Mouse (Mus musculus): ENCODE measurements around the gene Nipal4. TPM values are rescaled to one million over a fixed set of nuclear protein-coding genes. Genes with fewer than 3 reads are reported as not detected.
A peak's percentile ranks its signal among the peaks of the same experiment; 100 is the strongest.
"Not testable (repeated sequence)": the region's sequence is repeated elsewhere in the genome, so short reads cannot be mapped to it uniquely, and the experiment has no call there.

Gene Nipal4
- under 1 TPM; 0.55 to 0.89 TPM for total RNA-seq (2021)

DNA sequence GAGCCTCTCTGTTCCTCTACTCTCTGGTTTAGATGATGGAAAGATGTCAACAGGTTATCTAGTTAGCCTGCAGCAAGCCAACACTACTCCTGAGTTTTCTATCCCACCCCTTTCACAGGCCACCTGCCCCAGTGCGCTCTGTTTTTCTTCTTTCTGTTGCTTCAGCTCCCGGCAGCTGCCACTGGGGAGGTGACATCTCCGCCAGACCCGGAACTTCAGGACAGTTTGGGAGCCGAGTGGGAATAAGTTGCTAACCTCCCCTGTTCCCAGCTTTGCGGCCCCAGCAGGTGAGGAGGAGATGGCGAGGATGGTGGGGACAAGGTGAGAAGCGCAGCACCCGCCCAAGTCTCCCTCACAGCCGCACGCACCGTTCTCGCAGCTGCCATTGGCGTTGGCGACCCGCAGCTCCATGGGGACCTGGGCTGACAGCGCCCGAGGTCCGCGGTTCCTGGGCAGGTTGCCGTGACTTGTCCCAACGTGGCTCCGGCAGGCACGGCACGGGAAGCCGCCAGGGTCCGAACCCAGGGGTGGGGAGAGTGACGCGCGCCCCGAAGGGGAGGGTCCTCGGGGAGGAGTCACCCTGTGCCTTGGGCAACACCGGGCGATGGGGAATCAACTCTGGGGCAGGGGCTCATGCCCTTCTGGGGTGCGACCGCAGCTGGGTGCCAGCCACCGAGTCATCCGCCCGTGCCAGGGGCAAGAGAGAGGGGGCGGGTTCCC lies at the start of gene Nipal4:
Nipal4 (minus strand) TSS at position 643 of the 720 bp plus-strand sequence.
- no peak for DNase-seq
- intact Hi-C loops (cut with DNase I), result no loop called here

DNA sequence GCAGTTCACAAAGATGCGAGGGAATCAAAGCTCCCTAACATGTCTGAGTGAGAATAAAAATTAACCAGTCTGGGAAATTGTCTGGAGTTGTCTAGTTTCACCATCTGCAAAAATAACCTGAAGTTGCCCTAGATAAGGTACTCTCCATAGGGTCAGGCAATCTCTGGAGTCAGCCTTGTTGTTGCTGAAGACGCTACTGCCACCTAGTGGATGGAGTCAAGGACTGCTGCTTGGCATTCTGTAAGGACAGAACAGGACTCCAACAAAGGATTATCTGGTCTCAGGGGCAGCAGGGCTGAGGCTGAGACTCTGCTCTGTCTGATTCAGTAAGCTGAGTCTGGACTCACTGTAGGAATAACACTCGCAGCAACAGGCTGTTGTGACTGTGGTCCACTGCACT lies 49.0 kb upstream of the Nipal4 start:
- intact Hi-C loops (cut with DNase I), result loop anchor here (1.0 to 5.0 kb wide), 4 partner anchors 87 to 199 kb away; no protein-coding TSS in a partner anchor
- DNase-seq, result peak; percentile 81 to 84

DNA sequence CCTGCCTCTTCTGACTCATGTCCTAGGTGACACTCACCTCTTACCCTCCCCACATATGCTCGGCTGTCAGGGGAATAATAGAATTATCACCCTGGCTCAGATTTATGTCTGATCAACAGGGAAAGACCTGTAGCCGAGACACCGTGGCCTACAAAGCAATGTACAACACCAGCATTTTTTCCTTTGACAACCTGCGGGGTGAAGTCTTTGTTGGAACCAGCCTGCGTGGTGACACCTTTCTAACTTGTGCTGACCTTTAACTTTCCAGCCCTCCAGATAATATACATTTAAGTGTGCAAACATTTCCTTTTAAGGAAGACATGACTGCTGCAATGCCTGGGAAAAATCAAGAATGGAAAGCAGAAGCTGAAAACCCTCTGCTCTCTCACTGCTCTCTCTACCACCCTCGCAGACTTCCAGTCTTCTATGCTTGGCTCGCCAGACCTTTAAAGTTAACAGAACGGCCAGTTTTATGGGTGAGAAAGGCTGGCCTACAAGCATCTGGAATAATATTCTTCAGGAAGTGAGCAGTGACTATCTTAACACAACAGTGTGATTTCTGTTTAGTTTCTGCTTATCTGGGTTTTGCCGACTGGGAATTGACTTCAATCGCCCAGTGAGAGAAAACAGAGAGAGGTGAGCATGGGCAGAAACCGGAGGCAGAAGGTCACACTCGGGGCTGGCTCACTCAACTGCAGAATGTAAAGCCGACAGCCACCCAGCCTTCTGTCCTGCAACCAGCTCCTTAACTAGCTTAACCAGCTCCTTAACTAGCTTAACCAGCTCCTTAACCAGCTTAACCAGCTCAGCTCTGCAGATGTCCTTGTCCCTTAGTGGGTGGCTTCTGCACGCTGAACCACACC lies 48.3 kb upstream of the Nipal4 start:
- intact Hi-C loops (cut with DNase I), result loop anchor here (1.0 to 5.0 kb wide), 5 partner anchors 86 to 198 kb away; no protein-coding TSS in a partner anchor
- peak; percentile 8 to 30 for DNase-seq

DNA sequence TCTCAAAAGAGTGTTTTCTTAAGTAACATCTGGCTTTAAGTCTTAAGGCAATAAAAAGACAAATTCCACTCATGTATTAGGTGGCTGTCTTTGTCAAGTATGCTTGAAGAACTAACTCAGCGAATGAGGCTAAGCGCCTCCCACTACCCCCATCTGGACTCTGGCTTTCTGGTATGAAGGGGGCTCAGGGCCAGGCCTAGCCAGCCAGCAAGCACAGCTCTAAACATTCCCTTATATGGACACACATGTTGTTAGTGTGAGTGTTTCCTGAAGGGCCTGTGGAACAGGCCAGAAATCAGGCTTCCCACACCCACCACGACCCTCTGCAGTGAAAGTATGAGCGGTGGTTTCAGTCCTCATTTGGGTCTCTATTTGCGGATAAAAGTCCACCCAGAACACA lies 47.5 kb upstream of the Nipal4 start:
- DNase-seq, result peak; percentile 46 to 55
- intact Hi-C loops (cut with DNase I), result loop anchor here (1.0 to 2.0 kb wide), 3 partner anchors 85 to 197 kb away; no protein-coding TSS in a partner anchor

DNA sequence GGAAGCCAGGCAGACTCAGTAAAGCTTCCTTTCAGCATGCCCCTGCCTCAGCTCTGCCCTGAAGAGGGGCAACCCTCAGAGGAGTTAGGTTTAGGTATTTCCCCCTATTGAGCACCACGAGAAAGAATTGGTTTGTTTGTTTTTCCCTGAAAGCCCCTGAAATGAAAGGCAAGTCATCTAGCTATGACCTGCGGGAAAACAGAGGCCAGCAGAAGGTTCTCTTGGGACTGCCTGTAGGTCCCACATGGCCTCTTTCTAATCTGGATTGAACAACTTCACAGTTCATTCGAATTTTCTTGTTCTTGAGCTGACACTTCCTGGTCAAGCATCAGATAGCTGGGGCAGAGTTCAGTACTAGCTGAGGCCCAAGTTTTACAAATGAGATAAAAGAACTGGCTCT lies 45.5 kb upstream of the Nipal4 start:
- no peak for DNase-seq
- intact Hi-C loops (cut with DNase I), result no loop called here

DNA sequence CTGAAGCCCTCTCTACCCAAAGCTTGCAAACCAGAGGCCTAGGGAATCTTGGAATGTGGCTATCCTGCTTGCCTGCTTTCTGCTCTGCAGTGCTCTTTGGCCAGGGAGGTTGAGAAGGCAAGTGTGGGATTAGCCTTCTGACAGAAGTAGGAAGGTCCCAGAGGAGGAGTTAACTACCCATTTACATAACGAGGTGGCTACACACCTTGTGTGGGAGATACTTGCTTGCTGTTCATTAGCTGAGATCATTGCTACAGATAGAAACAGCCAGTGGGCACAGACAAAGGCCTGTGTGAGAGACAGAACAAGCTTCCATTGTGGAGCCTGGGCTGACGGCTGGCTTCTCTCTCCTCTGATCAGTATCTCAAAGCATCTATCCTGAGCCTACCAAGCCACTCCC lies 43.6 kb upstream of the Nipal4 start:
- intact Hi-C loops (cut with DNase I), result loop anchor here (1.0 kb wide), 1 partner anchor 42 kb away; no protein-coding TSS in a partner anchor
- DNase-seq, result no peak

DNA sequence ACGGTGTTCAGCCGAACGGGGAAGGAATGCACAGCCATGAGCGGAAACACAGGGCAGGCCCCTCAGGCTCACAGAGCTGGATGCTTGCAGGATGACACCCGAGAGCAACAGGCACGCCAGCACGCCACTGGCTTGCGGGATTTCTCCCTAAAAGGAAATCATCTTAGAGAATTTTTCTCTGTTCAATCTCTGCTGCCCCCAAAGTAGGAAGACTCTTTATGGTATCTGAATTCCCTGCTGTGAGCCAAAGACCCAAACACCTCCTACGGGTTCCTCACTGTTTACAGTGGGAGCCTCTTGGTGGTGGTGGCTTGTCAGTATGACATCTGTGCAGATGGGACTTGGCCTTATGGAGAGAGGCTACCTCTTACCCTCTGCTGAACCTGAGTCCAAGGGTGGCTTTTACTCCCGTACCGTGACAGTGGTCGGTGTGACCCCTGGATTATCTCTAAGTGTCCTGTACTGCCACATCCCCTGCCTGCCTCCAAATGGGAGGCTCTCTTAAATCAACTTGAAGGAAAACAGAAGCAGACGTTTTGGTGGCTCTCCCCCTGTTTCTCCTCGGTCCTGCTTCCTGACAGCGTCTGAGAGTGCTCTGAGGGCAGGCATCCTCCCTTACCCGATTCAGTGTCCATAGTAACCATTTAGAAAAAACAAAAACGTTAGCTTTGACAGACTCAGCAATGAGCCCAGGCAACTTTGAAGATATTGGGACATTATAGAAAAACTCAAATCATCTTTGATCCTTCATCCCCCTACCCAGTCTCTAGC lies 39.5 kb upstream of the Nipal4 start:
- intact Hi-C loops (cut with DNase I), result no loop called here
- peak in 1 of 2 experiments; percentile 12 for DNase-seq

DNA sequence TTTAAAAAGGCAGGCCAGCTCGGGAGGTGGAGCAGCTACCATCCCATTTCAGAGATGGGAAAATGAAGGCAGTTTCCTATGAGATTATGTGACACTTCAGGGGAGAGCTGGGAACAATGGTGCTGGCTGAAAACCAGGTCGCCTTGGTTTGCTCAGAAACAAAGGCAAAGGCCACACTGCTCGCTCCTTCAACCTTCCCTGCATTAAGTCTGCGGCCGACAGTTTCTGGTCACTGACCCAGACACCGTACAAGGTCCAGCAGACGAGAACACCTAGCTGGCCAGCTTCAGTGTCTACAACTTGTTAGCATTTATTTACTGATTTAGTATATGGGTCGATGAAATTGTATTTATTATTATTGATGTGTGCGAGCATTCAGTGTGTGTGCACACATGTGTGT lies 38.5 kb upstream of the Nipal4 start:
- no peak for DNase-seq
- intact Hi-C loops (cut with DNase I), result no loop called here

DNA sequence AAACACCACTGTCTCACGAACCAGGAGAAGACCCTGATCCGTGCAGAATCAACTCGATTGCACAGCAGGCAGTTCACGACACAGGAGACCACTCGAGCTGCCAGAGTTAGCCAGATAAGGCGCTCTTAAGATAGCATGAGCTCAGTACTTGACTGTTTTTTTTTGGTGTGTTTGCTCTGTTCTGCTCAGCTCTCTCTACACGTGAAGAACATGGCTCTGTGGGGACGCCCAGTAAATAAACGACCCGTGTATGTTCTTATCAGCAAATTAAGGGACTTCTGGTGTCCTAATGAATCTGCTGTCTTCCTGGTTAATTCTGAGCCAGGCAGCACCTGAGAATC lies 36.2 kb upstream of the Nipal4 start:
- no peak for DNase-seq
- intact Hi-C loops (cut with DNase I), result no loop called here

DNA sequence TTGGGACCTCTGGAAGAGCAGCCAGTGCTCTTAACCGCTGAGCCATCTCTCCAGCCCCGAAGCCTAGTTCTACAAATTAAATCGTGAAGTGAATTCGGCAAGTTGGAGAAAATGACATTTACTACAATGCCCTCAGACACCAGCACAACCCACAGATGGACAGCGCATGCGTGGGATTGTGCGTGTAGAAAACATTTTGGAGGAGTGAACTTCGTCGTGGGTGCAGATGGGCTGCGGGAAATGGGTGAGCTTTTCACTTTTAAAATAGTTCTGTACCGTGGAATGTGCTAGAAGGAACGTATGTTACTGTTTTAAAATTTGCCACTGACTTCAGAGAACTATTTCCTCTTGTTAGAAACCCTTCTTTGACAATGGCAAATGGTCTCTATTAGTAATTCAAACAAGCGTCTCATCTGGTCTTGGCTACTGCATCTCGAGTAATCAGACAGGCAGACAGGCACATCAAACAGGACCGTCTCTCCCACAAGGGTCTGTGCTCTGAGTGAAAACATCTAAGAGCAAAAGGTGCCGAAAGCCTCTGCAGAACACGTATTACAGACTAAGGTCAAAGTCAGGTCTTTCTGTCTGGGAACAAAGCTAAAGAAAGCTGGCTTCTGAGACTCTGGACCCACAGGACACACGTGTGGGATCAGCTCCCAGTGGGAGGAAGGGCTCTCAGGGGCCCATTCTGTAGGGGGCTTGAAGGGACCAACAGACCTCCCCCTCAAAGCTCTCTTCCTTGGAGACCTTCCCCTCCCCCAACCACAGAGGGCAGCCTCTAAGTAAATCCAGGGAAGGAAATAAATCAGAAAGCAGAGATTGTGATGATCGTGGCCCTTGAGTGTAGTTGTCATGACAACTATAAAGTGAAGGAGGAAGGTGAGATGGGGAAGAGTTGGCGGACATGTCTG lies 35.6 kb upstream of the Nipal4 start:
- intact Hi-C loops (cut with DNase I), result no loop called here
- DNase-seq, result no peak

DNA sequence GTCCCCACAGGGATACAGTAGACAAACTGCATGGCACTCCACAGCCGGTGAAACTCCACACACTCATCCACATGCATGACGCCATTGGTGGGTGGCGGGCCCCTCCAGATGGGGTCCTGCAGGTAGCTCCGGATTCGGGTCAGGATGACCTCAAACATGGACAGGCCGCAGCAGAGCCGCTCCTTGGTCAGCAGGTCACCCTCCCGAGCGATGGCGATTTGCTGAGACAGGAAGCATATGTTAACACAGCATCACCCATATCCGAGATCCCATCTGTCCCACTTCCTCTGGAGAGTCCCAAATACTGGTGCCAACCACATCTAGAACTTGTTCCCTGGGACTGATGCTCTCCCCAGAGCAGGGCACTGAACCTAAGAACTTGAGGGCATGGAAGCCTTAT lies 34.4 kb upstream of the Nipal4 start:
- DNase-seq, result no peak
- intact Hi-C loops (cut with DNase I), result no loop called here

DNA sequence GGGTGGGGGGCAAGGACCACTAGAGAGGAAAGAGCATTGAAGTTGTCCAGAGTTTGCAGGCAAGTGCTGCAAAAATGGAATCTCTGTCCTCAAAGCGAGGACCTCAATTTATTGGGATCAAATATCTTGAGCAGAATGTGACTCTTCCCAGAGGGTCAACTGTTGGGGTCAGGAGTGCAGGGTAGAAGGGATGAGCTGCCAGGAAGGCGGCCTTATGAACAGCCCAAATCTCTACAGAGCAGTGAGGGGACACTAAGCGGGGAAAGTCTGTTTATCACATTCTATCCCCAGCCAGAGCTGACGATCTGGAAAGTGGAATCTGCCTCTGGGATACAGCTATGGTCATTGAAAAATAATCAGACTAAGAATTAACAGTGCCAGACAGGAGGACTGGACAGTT lies 27.9 kb upstream of the Nipal4 start:
- DNase-seq, result no peak
- intact Hi-C loops (cut with DNase I), result no loop called here

DNA sequence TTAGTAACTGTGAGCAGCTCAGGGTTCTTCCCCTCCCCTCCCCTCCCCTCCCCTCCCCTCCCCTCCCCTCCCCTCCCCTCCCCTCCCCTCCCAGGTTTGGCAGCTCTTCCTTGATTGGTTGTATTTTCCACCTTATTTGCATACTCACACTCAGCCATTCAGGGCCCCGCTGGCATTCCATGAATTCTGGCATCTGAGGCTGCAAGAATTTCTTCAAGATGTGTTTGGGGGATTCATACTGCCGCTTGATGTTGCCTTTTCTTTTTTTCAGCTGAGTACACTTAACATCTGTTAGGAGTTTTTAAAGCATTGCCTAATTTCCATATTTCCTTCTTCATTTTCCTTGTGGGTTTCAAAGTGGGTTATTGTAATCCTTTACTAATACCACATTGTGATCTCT lies 22.0 kb upstream of the Nipal4 start:
- intact Hi-C loops (cut with DNase I), result no loop called here
- DNase-seq, result no peak

DNA sequence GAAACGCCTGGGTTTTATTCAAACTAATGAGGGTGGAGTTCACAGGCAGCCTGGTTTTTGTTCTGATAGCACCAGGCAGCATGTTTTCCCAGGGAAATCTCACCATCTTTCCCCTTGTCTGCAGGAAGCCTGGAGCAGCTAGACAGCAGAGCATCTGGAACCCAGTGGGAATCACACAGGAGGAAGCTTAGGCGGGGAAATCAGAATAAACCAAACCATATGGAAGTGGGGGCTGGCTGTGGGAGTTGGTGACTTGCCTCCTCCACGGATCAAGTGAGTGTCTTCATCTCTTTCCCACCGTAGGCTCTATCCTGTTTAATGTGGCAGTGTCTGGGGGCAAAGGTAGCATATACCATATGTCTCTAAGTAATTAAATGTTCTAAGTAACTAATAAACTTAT lies 19.2 kb upstream of the Nipal4 start:
- intact Hi-C loops (cut with DNase I), result no loop called here
- DNase-seq, result peak in 1 of 2 experiments; percentile 13

DNA sequence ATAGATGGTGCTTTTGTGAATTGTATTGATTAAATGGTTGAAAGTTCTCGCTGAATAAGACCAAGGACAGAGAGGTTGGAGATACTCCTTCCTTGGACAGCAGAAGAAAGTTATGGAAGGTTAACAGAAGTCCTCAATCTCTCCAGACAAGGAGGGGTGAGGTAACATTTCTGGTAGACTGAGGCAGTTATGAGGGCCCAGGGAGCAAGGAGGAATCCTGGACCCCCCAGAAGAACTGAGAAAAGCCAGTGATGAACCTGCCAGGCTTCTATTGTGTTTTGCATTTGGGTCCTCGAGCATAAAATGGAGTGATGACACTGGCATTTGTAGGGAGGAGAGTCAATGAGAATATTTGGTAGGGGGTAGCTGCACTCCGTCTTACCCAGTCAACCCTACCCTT lies 18.6 kb upstream of the Nipal4 start:
- intact Hi-C loops (cut with DNase I), result no loop called here
- no peak for DNase-seq

DNA sequence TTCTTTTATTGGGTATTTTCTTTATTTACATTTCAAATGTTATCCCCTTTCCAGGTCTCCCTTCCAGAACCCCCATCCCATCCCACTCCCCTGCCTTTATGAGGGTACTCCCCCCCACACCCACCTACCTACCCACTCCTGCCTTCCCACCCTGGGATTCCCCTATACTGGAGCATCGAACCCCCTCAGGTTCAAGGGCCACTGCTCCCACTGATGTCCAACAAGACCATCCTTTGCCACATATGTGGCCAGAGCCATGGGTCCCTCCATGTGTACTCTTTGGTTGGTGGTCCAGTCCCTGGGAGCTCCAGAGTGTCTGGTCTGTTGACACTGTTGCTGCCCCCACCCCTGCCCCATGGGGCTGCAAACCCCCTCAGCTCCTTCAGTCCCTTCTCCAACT lies 15.7 kb upstream of the Nipal4 start:
- DNase-seq; intact Hi-C loops (cut with DNase I): not testable (repeated sequence)

DNA sequence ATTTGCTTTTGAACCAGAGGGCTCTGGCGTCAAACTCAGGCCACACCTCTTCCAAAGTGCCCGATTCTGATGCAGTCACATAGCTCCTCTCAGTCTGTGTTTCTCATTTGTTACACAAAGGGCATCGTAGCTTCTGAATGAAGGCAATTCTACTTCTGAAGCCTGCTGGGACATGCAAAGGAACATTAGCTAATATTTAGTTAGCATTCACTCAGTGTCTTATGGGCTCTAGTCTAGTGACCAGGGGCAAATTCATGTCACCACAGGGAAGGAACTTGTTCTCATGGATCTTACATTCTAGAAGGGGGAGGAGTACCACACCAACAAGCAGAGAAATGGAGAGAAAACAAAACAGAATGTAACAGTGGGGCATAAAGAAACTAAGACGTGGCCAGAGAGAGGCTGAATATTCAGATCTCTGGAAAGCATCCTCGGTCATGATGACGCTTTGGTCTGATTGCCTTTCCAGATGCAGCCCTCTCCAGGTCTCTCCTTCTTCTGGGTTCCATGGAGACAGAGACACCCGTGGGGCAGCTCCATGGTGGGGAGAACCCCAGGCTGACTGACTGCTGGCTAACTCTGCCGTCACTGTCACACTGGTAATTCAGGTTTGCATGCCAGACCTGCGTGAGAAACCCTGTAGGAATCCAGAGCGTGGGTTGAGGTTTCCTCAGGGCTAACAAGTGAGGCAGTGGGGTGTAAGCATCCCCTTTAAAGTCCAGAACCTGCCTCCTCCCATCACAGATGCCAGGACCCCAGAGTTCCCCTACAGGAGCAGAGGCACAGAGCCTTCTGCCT lies 11.1 kb upstream of the Nipal4 start:
- intact Hi-C loops (cut with DNase I), result no loop called here
- no peak for DNase-seq

DNA sequence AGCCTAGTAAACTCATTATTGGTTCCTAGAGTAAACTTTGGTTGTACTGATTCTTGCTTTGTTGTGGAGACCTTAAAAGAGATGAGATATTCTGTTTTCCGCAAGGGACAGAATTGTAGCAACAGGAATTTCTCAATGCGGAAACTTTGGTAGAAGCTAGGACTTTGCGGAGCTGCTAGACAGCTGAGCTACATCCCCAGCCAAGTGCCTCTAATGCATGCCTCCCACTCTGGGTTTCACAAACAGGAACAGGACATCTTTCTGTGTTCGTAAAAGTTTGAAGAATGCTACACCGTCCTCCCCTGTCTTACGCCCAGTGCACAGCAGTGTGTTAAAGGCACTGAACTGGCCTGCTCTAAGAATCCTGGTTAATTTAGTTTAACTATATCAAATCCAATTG lies 9.8 kb upstream of the Nipal4 start:
- DNase-seq, result no peak
- intact Hi-C loops (cut with DNase I), result no loop called here

DNA sequence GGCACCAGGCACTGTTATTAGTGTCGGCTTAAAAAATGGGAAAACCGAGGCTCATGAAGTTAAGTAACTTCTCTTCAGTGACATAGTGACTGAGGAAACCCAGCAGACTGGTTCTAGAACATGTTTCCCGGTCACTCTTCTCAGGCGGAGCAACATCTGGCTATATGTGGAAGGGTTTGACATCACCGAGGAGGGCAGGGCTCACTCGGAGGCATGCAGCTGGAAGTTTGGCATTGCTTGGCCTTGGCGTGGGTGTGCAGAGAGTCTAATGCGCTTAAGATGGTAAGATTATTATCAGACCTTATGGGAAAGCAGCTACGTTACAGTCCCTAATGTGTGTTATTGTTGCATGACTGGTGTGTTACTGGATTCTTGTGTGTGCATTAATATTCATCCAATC lies 5.8 kb upstream of the Nipal4 start:
- intact Hi-C loops (cut with DNase I), result no loop called here
- no peak for DNase-seq
